Mouse (Mus musculus) embryonic facial prominence, embryonic 15.5 days (tissue): Measurements from ENCODE around the gene Cdh5. TPM values are rescaled to one million over a fixed set of nuclear protein-coding genes. Genes with fewer than 3 reads are reported as not detected.
A peak's percentile ranks its signal among the peaks of the same experiment; 100 is the strongest.

Source experiments
- ATAC-seq: fragments of 200-750 bp; cut with Nextera tagmentation; 2 replicates; pipeline ENCODE4 v1.8.0; 2017; ENCODE audit warnings: low read depth, moderate TSS enrichment; ENCODE audit not compliant: insufficient number of reproducible peaks, low FRiP score, low TSS enrichment
- H3K27ac ChIP-seq: fragments of 300-500 bp; sonication (generic); replicated peaks from 2 replicates; pipeline ENCODE4 v1.5.1; 2015; ENCODE audit warnings: mild to moderate bottlenecking, inconsistent platforms
- H3K27me3 ChIP-seq: fragments of 300-500 bp; sonication (generic); 2 replicates; pipeline ENCODE4 v1.6.1; 2015; ENCODE audit warnings: inconsistent platforms
- H3K36me3 ChIP-seq: fragments of 300-500 bp; sonication (generic); 2 replicates; pipeline ENCODE4 v1.6.1; 2015; ENCODE audit warnings: mild to moderate bottlenecking, inconsistent platforms
- H3K4me1 ChIP-seq: fragments of 300-500 bp; sonication (generic); 2 replicates; pipeline ENCODE4 v1.6.1; 2015; ENCODE audit warnings: inconsistent platforms
- H3K4me2 ChIP-seq: fragments of 300-500 bp; sonication (generic); replicated peaks from 2 replicates; pipeline ENCODE4 v1.6.1; 2015; ENCODE audit warnings: mild to moderate bottlenecking, inconsistent platforms
- H3K4me3 ChIP-seq: fragments of 300-500 bp; sonication (generic); replicated peaks from 2 replicates; pipeline ENCODE4 v1.5.1; 2015; ENCODE audit warnings: mild to moderate bottlenecking, inconsistent platforms
- H3K9ac ChIP-seq: fragments of 300-500 bp; sonication (generic); 2 replicates; pipeline ENCODE4 v1.6.1; 2015; ENCODE audit warnings: inconsistent platforms
- H3K9me3 ChIP-seq: fragments of 300-500 bp; sonication (generic); replicated peaks from 2 replicates; pipeline ENCODE4 v1.6.1; 2016; ENCODE audit warnings: inconsistent platforms
- WGBS: fragments of 180-500 bp; shearing (Covaris S2); methylation state at CpG from one replicate; pipeline ENCODE4 v1.1.7; 2015; 5-methylcytosine and 5-hydroxymethylcytosine counted together
- polyA plus RNA-seq: library from polyadenylated mRNA; unstranded; fragments of >200 nt; fragmentation: Nextera tagmentation; extraction: Ambion mirVana; gene quantifications from 2 replicates; pipeline ENCODE4 v1.2.1, GENCODE M21; 2015

Cdh5 gene
- polyA plus RNA-seq, 1 experiment from 2014 or later = 32.7 TPM

DNA sequence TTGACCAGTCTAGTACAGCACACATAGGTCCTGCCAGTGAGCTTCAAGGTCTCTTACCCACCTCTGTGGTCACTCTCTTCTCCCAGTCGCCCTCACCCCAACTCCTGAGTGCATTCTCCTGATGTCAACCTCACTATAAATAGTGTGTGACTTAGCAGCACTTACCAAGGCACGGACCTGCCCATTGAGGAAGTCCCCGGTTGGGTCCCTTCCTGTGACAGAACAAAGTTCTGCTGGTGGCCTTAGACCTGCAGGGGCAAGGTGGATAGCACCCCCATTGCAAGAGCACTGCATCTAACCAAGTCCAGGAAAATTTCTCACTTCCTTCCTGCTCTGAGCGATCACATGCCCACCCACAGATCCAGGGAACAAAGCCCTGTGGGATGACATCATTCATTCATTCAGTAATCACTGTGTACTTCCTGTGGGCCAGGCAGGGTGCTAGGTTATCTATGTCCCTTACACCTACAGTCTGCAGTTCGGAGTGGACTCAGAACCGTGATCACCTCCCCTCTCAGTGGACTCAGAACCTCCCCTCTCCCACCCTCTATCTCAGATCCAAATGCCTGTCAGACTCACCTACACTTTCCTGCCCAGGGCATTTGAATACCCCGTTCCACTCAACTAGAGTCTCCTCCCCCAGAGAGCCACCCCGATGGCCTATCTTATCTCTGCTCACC lies 74.6 kb downstream of the Cdh5 start:
- Histone ChIP-seq H3K9me3 (no peaks in the 10 kb centered on the region), H3K4me1 (peaks cover 2% of the 10 kb centered on the region), H3K27me3 (peaks cover 26% of the 10 kb centered on the region), H3K9ac (no peak overlapping the region), H3K36me3 (no peaks in the 10 kb centered on the region), H3K4me2 (no peak overlapping the region), H3K4me3 (no peak overlapping the region), H3K27ac (no peak overlapping the region)
- WGBS = 70% methylated on average over 8 of the region's 8 CpGs
- ATAC-seq = no peak

DNA sequence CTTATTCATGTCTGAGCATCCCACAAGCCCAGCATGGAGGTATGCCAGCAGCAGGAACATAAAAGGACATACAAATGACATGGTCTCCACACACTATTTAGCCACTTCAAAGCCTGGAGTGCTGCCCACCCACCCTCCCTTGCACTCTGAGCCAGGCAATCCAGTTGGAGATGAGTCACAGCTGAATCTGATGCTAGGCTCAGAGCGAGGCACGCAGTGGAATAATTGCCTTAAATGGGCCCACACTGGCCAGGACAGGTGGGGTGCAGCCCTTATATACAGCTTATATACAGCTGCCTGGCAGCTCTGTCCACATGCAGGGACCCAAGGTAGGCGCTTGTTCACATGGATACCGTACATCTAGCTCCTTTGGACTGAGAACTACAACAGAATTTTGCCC lies 75.6 kb downstream of the Cdh5 start:
- Histone ChIP-seq H3K4me1 (no peaks in the 10 kb centered on the region), H3K9ac (no peak overlapping the region), H3K4me3 (no peak overlapping the region), H3K4me2 (no peak overlapping the region), H3K36me3 (no peaks in the 10 kb centered on the region), H3K27ac (no peak overlapping the region), H3K9me3 (no peaks in the 10 kb centered on the region), H3K27me3 (peaks cover 15% of the 10 kb centered on the region)
- WGBS = 47% methylated on average over 4 of the region's 4 CpGs
- 0 out of 2 replicates have a peak, but pooled peaks have one; percentile 45 for ATAC-seq

DNA sequence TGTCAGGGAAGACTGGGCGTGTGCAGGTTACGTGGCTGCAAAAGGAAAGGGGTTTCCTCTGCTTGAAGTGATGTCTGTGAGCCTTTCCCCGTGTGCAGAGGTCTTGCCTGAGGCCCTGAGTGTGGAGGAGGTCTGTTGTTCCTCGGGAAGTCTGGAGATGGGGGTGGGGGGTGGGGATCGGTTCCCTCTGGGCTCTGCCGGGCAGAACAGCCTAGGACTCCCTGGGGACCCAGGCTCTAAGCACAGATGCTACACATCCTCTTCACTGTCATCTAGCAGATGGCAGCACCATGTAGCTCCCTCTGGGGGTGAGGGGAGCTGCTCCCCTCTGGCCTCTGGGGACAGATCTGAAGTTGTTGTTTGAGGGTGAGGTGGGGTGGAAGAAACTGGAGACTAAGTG lies 83.5 kb downstream of the Cdh5 start:
- Histone ChIP-seq H3K27me3 (no peaks in the 10 kb centered on the region), H3K9me3 (no peaks in the 10 kb centered on the region), H3K27ac (no peak overlapping the region), H3K4me3 (no peak overlapping the region), H3K36me3 (no peaks in the 10 kb centered on the region), H3K4me1 (no peaks in the 10 kb centered on the region), H3K4me2 (no peak overlapping the region), H3K9ac (no peak overlapping the region)
- WGBS = 11% methylated on average over 6 of the region's 6 CpGs
- ATAC-seq = no peak

DNA sequence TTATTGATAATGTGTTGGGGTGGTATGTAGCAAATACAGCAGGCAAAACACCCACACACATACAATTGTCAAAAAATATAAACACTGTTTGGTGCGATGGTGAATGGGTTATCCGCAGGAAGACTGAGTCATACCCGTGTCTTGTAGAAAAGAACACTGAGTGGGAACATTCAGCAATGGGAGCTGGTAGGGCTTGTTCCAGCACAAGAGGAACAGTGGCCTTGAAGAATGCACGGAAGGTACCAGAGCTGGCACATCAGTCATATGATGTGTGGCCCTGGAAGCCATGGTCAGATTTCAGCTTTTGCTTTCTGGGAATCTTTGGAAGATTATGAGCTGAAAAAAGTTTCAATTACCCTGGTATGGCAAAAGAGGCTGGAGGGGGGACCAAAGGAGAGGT lies 85.4 kb downstream of the Cdh5 start:
- H3K4me1 ChIP-seq = peaks cover 3% of the 10 kb centered on the region; the same call in 1 of the 2 replicates
- no peak overlapping the region for H3K27ac ChIP-seq
- H3K9me3 ChIP-seq = no peaks in the 10 kb centered on the region
- ATAC-seq = no peak
- H3K27me3 ChIP-seq = no peaks in the 10 kb centered on the region
- no peaks in the 10 kb centered on the region for H3K36me3 ChIP-seq
- no peak overlapping the region for H3K4me2 ChIP-seq
- WGBS = 87% methylated on average over 4 of the region's 4 CpGs
- no peak overlapping the region for H3K4me3 ChIP-seq
- no peak overlapping the region for H3K9ac ChIP-seq

DNA sequence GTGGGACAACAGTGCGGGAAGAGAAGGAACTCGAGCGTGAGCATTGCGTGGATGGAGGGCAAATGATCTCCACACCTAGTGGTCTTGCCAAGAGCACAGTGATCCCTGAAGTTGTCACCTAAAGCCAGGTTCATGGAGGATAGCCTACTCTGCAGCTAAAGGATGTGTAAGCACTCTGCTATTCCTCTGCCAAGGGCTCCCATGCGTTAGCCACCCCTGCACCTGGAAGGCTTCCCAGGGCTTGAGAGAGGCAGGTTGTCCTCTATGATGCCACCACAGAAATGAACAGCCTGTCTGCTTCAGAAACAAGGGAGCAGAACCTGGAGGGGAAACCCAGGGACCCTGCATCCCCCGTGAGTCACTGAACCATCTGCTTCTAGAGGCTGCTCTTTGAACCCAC lies 86.2 kb downstream of the Cdh5 start:
- no peak overlapping the region for H3K4me3 ChIP-seq
- no peaks in the 10 kb centered on the region for H3K9me3 ChIP-seq
- H3K27me3 ChIP-seq = no peaks in the 10 kb centered on the region
- no peak overlapping the region for H3K27ac ChIP-seq
- H3K9ac ChIP-seq = no peak overlapping the region
- no peaks in the 10 kb centered on the region for H3K36me3 ChIP-seq
- H3K4me2 ChIP-seq = no peak overlapping the region
- H3K4me1 ChIP-seq = peaks cover 3% of the 10 kb centered on the region; the same call in 1 of the 2 replicates
- WGBS = 80% methylated on average over 6 of the region's 6 CpGs
- no peak for ATAC-seq

DNA sequence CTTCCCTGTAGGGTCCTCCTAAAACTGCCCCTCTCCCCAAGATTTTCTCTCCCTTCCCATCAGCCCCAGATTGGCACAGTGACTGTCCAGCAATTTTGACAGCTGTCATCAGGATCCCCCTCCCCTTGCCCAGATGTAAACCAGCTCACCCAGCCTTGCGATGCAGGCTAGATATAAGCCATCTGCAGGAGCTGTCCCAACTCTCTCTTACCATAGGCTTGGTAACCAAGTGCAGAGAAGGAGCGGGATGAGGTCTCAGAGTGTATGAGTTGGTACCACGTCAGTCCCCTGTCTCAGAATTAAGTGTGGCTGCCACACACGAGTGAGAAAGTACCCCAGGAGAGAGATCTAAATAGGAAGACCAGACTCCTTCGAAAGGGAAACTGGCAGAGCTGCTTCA lies 87.0 kb downstream of the Cdh5 start:
- H3K36me3 ChIP-seq = no peaks in the 10 kb centered on the region
- no peak overlapping the region for H3K4me3 ChIP-seq
- no peaks in the 10 kb centered on the region for H3K27me3 ChIP-seq
- H3K27ac ChIP-seq = no peak overlapping the region
- 0 out of 2 replicates have a peak, but pooled peaks cover 3% of the 10 kb centered on the region for H3K9me3 ChIP-seq
- H3K4me2 ChIP-seq = no peak overlapping the region
- peaks cover 3% of the 10 kb centered on the region; the same call in 1 of the 2 replicates for H3K4me1 ChIP-seq
- 61% methylated on average over 5 of the region's 5 CpGs for WGBS
- H3K9ac ChIP-seq = no peak overlapping the region
- ATAC-seq = no peak

DNA sequence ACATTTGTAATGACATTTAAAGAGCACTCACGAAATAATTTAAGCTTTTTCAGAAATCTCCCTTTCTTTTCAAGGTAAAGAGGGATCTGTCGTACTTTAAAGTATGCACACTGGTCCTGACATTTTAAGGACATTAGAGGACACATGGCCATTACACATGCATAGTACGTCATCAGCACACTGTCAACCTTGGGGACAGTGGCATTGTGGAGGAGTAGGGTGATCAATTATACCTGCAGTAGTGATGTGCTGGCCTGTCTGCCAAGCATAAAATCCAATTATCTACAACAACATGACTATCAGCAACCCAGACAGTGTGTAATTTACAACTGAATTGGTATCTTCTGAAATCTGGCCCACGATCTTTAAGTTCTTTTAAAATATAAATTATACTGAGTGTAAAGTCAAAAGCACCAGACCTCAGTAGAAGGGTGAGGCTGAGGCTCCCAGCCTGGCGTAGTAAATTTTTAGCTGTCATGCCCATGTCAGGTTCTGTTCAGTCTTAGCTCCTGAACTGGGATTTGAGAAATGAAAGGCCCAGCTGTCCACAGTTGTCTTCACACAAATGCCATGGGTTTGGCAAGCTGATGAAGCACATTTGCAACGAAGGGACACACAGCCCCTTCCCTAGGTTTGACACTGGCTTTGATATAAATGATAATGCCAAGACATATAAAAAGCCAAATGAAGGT lies 89.5 kb downstream of the Cdh5 start:
- Histone ChIP-seq H3K9ac (no peak overlapping the region), H3K4me2 (no peak overlapping the region), H3K27me3 (no peaks in the 10 kb centered on the region), H3K9me3 (0 out of 2 replicates have a peak, but pooled peaks cover 3% of the 10 kb centered on the region), H3K4me3 (no peak overlapping the region), H3K27ac (no peak overlapping the region), H3K36me3 (no peaks in the 10 kb centered on the region), H3K4me1 (peaks cover 3% of the 10 kb centered on the region; the same call in 1 of the 2 replicates)
- no peak for ATAC-seq
- WGBS = 66% methylated on average over 6 of the region's 6 CpGs

DNA sequence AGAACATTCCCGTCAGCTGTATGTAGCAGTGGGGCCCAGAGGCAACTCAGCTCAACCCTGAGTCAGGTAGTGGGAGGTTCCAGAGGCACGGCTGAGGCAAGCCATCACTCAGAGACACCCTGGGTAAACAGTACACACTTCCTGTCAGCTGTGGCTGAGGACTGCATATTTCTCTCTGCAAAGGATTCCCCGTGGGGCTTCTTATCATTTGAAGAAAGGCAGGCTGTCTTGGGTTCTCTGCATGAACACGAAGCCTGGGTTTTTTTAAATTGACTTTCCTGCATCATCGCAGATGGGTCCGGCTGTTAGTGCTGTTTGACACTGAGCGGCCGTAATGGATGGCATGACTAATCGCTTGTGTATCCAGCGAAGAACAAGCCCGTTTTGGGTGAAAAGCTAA lies 90.1 kb downstream of the Cdh5 start:
- H3K36me3 ChIP-seq = no peaks in the 10 kb centered on the region
- no peak overlapping the region for H3K27ac ChIP-seq
- no peak for ATAC-seq
- no peak overlapping the region for H3K4me2 ChIP-seq
- H3K9me3 ChIP-seq = 0 out of 2 replicates have a peak, but pooled peaks cover 3% of the 10 kb centered on the region
- 25% methylated on average over 11 of the region's 11 CpGs for WGBS
- no peak overlapping the region for H3K4me3 ChIP-seq
- no peak overlapping the region for H3K9ac ChIP-seq
- H3K4me1 ChIP-seq = peaks cover 3% of the 10 kb centered on the region; the same call in 1 of the 2 replicates
- H3K27me3 ChIP-seq = no peaks in the 10 kb centered on the region

Other genes with a start within 250 kb of the Cdh5 start
- 2.4 and 2.6 TPM in 2 replicates for gene Bean1, start 68.8 kb downstream of the Cdh5 start, polyA plus RNA-seq
- gene Tk2, start 146.9 kb downstream of the Cdh5 start, polyA plus RNA-seq = 19.1 and 20.4 TPM in 2 replicates
- gene Cklf, start 149.2 kb downstream of the Cdh5 start, polyA plus RNA-seq = 39.4 and 49.7 TPM in 2 replicates
- gene Cmtm2a, start 191.6 kb downstream of the Cdh5 start, polyA plus RNA-seq = not detected in 2 replicates
- gene Gm45711, start 208.5 kb downstream of the Cdh5 start, polyA plus RNA-seq = not detected in 2 replicates
- gene Cmtm1, start 208.5 kb downstream of the Cdh5 start, polyA plus RNA-seq = not detected in 2 replicates
- gene Gm11020, start 219.9 kb downstream of the Cdh5 start, polyA plus RNA-seq = not detected in 2 replicates
- gene Cmtm2b, start 220.6 kb downstream of the Cdh5 start, polyA plus RNA-seq = not detected in 2 replicates
- gene Cmtm3, start 237.8 kb downstream of the Cdh5 start, polyA plus RNA-seq = 175 and 176 TPM in 2 replicates